Mouse (Mus musculus) gonadal fat pad, adult 2 months (tissue): ENCODE data around the gene Mfsd1. TPM values are rescaled to one million over a fixed set of nuclear protein-coding genes. Genes with fewer than 3 reads are reported as not detected.

Source experiments
- DNase-seq: peaks from one replicate; pipeline ENCODE4 v3.0.0-alpha.2; 2012; ENCODE audit warnings: low read depth
- polyA plus RNA-seq: library from polyadenylated mRNA; depleted of rRNA; stranded (reverse); fragments of >200 nt; gene quantifications from 2 replicates; pipeline ENCODE4 v1.2.3, GENCODE M21; 2012; rRNA removed

The Mfsd1 gene
- 37.6 and 40.3 TPM in 2 replicates for polyA plus RNA-seq

DNA sequence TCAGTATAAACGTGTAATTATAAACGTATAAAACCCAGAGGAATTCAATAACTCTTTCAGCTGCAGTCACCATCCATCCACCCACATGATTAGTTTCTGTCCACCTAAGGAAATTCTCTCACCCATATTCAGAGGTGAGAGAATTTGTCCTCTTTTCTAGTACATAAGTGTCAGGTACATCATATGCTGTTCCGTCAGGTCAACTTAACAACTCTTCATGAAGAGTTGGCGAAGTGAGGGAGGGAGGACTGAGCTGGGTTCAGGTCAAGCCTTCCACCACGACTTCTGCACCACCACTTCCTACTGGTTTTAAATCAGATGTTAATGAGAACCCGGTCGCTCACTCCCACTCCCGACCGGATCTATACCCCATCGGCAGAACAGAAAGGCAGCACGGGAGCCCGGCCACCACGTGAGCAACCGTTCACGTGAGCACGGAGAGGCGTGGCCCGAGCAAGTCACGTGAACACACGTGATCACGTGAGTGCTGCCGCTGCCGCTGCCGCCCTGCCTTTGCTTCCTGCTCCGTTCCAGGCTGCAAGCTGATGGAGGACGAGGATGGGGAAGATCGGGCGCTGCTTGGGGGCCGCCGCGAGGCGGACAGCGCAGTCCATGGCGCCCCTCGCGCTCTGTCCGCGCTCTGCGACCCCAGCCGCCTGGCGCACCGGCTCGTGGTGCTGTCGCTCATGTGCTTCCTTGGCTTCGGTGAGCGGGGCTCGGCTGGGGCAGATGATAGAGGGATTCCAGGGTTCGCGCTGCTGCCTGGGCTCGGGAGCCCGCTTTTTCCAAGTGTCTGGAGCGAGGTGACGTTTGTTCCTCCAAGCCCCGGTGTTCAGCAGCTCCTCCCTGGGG, at the start of gene Mfsd1:
Gene Mfsd1 (plus strand): TSS at position 469 of the 852 bp plus-strand sequence.
- DNase-seq, result no peak

DNA sequence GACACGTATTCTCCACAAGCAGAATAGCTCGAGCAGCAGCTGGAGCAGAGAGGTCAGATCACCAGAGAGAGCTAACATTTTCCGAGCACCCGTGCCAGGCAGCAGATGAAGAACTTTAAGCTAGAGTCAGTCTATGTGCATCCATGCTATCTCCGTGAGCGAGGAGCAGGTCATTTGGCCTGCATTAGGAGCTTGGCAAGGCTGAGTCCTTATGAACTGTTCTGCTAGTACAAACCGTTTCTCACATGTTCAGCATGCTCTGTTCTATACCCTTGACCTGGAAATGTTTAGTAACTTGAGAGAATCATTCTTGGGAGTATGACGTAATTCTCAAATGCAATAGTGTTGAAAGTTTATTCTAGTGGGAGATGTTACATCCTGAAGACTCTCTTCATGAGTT, 38.9 kb upstream of the Mfsd1 start:
- no peak for DNase-seq

DNA sequence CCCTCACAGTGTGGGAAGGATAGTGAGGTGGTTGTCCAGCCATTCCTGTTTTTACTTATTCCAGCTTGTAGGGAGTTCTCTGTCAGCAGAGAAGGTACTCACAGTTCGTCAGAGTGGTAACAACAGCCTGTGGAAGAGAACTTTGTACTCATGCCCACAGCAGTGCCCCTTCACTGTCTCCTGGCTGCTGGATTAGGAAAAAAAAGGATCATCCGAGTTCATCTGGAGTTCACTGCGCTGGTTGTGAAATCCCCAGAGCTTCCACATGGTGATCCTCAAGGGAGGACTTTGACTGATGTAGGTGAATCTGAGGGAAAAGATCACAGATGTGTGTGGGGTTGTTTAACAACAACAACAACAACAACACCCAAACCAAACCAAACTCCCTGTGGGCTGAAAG, 31.3 kb upstream of the Mfsd1 start:
- DNase-seq, result no peak

DNA sequence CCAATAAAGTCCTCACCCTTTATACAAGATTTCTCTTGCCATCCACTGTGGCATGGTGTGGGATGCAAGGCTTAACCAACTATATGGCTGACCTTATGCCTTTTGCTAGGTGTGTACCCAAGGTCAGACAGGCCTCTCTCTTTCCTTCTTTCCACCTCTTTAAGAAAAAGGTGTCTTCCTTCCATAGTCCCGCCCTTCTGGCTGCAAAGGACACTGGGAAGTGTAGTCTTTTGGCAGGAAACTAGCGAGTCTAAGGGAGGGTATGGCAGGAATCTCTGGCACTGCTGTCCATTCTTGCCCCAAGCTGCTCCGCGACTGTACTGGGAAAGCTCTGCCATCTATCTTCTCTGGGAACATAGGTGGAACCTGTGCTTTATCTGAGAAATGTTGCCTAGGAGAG, 29.3 kb upstream of the Mfsd1 start:
- DNase-seq, result no peak

- no peak for DNase-seq
These were observed 28.6 kb upstream of the Mfsd1 start for GRCm38 (mm10) chr3:67553927-67554448.

- no peak for DNase-seq
These were observed 27.3 kb upstream of the Mfsd1 start for GRCm38 (mm10) chr3:67555211-67555610.

DNA sequence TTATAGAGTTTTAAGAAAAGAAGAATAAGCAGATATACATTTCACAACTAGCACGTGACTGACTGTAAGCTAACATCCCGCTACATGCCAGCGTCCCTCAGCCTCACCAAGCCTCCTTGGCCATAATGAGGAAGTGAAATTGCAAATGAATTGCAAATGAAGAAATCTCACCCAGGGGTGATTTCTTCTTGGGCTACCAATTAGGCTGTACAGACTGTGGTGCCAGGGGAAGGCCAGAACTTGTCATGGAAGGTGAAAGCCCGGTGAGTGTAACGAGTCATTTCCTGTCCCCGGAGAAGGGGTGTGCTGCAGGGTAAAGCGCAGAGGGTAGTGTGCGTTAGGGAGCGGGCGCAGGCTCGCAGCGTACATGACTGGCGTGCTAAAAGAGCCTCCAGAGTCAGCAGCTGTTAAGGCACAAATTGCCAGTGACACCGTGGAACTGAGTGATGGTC, 25.3 kb upstream of the Mfsd1 start:
- no peak for DNase-seq

- DNase-seq, result no peak
These were observed 24.7 kb upstream of the Mfsd1 start for GRCm38 (mm10) chr3:67557718-67558354.

GRCm38 (mm10) chr3:67564731-67565357, 17.7 kb upstream of the Mfsd1 start:
- DNase-seq, result no peak

GRCm38 (mm10) chr3:67565540-67566227, 16.9 kb upstream of the Mfsd1 start:
- no peak for DNase-seq

DNA sequence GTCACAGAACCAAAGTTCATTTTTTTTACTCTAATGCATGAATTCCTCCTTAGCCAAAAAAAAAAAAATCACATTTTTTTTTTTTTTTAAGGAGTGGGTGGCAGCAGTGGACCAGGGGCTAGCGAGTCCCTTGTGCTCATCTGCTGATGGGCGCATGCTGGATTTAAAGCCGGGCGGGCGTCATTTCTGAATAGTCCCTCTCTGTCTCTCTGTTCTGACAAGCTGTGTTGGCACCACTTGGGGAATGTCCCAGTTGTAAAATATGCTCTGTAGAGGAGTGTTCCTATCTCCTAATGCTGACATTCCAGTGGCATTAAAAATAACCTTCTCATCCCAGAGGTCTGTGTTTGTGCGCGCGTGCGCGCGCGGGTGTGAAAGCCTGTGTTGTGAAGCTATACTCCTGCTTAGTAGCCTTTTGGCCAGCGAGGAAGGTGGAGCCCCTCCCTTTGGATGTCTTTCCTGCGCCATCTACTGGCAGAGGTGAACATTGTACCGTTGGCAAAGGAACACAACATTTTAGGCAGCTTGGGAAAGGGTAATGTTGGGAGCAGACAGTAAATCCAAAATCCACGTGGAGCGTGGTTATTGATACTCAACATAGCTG, 14.4 kb upstream of the Mfsd1 start:
- DNase-seq, result no peak

DNA sequence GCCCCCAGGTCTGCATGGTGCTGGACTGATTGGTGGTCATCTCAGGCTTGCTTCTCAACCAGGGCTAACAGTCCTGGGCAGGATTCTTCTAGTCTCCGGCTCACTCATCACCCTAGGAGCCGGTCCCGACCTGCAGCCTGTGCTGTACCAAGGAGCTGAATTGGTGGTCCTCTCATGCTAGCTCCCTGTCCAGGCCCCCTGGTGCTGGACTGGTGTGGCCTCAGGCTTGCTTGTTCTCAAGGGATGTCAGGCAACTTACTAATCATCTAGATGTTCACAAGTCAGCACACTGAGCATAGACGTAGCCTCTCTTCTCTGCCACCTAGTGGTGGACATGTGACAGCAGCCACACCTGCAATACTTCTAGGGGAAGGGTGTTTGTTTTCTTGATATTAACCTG, 9.6 kb upstream of the Mfsd1 start:
- DNase-seq, result no peak

DNA sequence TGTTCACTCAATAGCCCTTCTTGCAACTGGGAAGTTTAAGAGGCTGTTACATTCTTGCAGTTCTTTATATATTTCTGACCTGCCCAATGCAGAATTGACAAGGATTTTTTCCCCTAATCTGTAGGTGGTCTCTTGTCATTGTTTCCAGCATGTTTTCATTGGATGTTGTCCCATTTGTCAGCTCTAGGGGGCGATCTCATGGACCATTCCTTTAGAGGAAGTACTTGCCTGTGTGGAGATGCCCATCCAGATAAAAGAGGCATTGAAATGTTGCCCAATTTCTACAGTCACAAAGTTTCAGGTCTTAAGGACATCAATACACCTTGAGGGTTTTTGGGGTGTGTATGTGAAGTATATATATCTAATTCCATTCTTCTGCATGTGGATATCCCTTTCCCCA, 9.0 kb upstream of the Mfsd1 start:
- DNase-seq, result no peak

DNA sequence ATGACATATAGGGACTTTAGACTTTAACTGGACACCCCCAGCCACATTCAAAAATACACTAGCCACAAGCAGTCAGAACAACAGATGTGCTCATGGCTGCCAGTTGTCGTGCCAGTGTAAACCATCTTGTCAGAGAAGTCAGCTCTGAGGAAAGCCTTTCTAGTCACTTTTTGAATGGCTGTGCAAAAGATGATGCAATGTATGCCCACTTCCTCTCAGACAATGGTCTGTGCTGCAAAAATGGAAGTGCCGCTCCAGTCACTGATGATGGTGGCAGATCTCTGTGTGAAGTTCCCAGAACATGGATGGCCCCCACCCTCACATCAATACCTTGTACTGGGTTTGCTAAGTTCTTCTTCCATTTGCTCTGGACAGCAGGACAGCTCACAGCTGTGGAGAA, 6.3 kb upstream of the Mfsd1 start:
- DNase-seq, result no peak

DNA sequence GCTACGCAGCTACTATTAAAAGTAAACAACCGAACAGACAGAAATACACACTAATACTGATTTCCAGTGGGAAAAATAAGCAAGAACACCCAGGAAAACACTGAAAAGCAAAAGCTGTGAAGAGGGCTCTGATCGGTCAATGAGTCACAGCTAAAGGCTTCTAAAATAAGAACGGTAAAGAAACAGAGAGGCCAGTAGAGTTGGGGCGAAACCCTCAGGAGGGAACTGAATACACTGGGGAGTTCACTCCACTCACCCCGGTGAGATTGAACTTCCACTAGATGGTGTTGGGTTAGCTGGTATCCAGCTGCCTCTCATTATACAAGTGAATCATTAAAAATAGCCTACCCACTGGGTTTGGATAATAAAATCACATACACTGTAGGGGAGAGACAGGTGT, 5.8 kb upstream of the Mfsd1 start:
- DNase-seq, result no peak

GRCm38 (mm10) chr3:67583125-67583845, 744 bp downstream of the Mfsd1 start:
- DNase-seq, result no peak

- no peak for DNase-seq
These were observed 1.3 kb downstream of the Mfsd1 start for GRCm38 (mm10) chr3:67583846-67584186.

GRCm38 (mm10) chr3:67586511-67586910, 4.0 kb downstream of the Mfsd1 start:
- no peak for DNase-seq

DNA sequence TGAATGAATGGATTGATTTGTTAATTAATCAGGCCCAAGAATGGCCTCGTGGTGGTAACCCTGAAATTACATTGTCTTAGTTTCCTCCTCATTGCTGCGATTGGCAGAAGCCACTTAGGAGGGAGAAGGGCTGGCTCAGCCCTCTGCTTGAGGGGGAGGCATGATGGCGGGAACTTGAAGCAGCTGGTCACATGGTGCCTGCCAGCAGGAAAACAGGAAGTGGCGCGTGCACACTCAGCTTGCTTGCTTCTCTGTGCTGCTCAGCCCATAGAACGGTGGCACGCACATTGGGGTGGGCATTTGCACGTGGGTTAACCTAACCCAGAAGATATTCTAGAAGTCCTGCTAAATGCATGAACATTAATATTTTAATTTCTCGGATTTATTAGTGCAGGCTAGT, 4.9 kb downstream of the Mfsd1 start:
- no peak for DNase-seq

- DNase-seq, result no peak
These were observed 19.1 kb downstream of the Mfsd1 start for GRCm38 (mm10) chr3:67601616-67602138.

- DNase-seq, result no peak
These were observed 35.7 kb downstream of the Mfsd1 start for GRCm38 (mm10) chr3:67618222-67618621.
